Mouse (Mus musculus) MEL (cell line): ENCODE measurements around the gene Nup160. TPM values are rescaled to one million over a fixed set of nuclear protein-coding genes. Genes with fewer than 3 reads are reported as not detected.

Experiments used
- DNase-seq: peaks from one replicate; pipeline ENCODE4 v3.0.0; 2011; ENCODE audit warnings: low read depth, low spot score
- H3K27ac ChIP-seq: 2 replicates; pipeline ENCODE4 v1.5.1; 2012; ENCODE audit warnings: low read depth, mild to moderate bottlenecking, control low read depth, low read length, moderate library complexity; ENCODE audit not compliant: control insufficient read depth
- H3K27me3 ChIP-seq, 2 experiments: fragments of 150-350 bp in 1 of 2; sonication (generic) in 1 of 2; 2 replicates each; pipeline ENCODE4 v1.6.1; 2012; ENCODE audit warnings: low read length in 2 of 2, mild to moderate bottlenecking in 2 of 2, improper control_type of control experiment in 1 of 2, moderate library complexity in 1 of 2; ENCODE audit not compliant: insufficient read depth in 2 of 2, control insufficient read depth in 1 of 2
- H3K36me3 ChIP-seq, 2 experiments: 2 replicates each; pipeline ENCODE4 v1.6.1; 2012 to 2014; ENCODE audit warnings: low read length in 2 of 2, improper control_type of control experiment in 1 of 2, inconsistent platforms in 1 of 2, mild to moderate bottlenecking in 1 of 2; ENCODE audit not compliant: insufficient read depth in 2 of 2, control insufficient read depth in 1 of 2
- H3K4me1 ChIP-seq, 2 experiments: fragments of 150-350 bp in 1 of 2; sonication (generic) in 1 of 2; 2 replicates each; pipeline ENCODE4 v1.6.1; 2012; ENCODE audit warnings: low read length in 2 of 2, improper control_type of control experiment in 1 of 2, mild to moderate bottlenecking in 1 of 2; ENCODE audit not compliant: insufficient read depth in 2 of 2, control insufficient read depth in 1 of 2
- H3K4me3 ChIP-seq, 2 experiments: fragments of 150-350 bp in 1 of 2; sonication (generic) in 1 of 2; 2 replicates each; pipeline ENCODE4 v1.5.1; 2012; ENCODE audit warnings: low read depth in 2 of 2, low read length in 2 of 2, mild to moderate bottlenecking in 2 of 2, moderate library complexity in 2 of 2, control low read depth in 1 of 2, improper control_type of control experiment in 1 of 2; ENCODE audit not compliant: control insufficient read depth in 1 of 2, insufficient read depth in 1 of 2
- H3K79me2 ChIP-seq: 2 replicates; pipeline ENCODE4 v1.6.1; 2012; ENCODE audit warnings: mild to moderate bottlenecking, low read length, moderate library complexity; ENCODE audit not compliant: control insufficient read depth, poor library complexity, insufficient read depth
- H3K9ac ChIP-seq: 2 replicates; pipeline ENCODE4 v1.6.1; 2012; ENCODE audit warnings: low read depth, mild to moderate bottlenecking, control low read depth, low read length, moderate library complexity; ENCODE audit not compliant: control insufficient read depth, poor library complexity, severe bottlenecking
- H3K9me3 ChIP-seq: fragments of 150-350 bp; sonication (generic); replicated peaks from 2 replicates; pipeline ENCODE4 v1.6.1; 2012; ENCODE audit warnings: mild to moderate bottlenecking, low read length, improper control_type of control experiment, moderate library complexity; ENCODE audit not compliant: insufficient read depth
- BHLHE40 ChIP-seq: IDR thresholded peaks from 2 replicates; pipeline ENCODE4 v1.6.1; 2012; ENCODE audit warnings: low read depth, mild to moderate bottlenecking, inconsistent platforms, low read length, improper control_type of control experiment, borderline replicate concordance
- CHD1 ChIP-seq: IDR thresholded peaks from 2 replicates; pipeline ENCODE4 v1.6.1; 2012; ENCODE audit warnings: low read depth, mild to moderate bottlenecking, inconsistent platforms, low read length, improper control_type of control experiment
- CTCF ChIP-seq, 3 experiments: IDR thresholded peaks in 2 of 3; conservative IDR thresholded peaks in 1 of 3; 2 replicates each; pipeline ENCODE4 v1.5.1; 2011 to 2012; ENCODE audit warnings: low read length in 3 of 3, low read depth in 2 of 3, mild to moderate bottlenecking in 2 of 3, improper control_type of control experiment in 1 of 3, inconsistent platforms in 1 of 3, mixed read lengths in 1 of 3, moderate library complexity in 1 of 3; ENCODE audit not compliant: control insufficient read depth in 1 of 3, insufficient read depth in 1 of 3, poor library complexity in 1 of 3, severe bottlenecking in 1 of 3
- E2F4 ChIP-seq: IDR thresholded peaks from 2 replicates; pipeline ENCODE4 v1.6.1; 2011; ENCODE audit warnings: low read depth, low read length, improper control_type of control experiment, borderline replicate concordance
- ELF1 ChIP-seq: IDR thresholded peaks from 2 replicates; pipeline ENCODE4 v1.6.1; 2014; ENCODE audit warnings: low read depth, mild to moderate bottlenecking, inconsistent platforms, low read length, improper control_type of control experiment, moderate library complexity
- EP300 ChIP-seq, 2 experiments: IDR thresholded peaks; 2 replicates each; pipeline ENCODE4 v1.6.1; 2011; ENCODE audit warnings: improper control_type of control experiment in 2 of 2, low read length in 2 of 2, low read depth in 1 of 2, mild to moderate bottlenecking in 1 of 2
- ETS1 ChIP-seq: IDR thresholded peaks from 2 replicates; pipeline ENCODE4 v1.6.1; 2012; ENCODE audit warnings: low read depth, mild to moderate bottlenecking, inconsistent platforms, low read length, improper control_type of control experiment, moderate library complexity
- GATA1 ChIP-seq: IDR thresholded peaks from 2 replicates; pipeline ENCODE4 v1.6.1; 2011; ENCODE audit warnings: low read depth, low read length, improper control_type of control experiment
- HCFC1 ChIP-seq: IDR thresholded peaks from 2 replicates; pipeline ENCODE4 v1.6.1; 2012; ENCODE audit warnings: low read depth, mild to moderate bottlenecking, inconsistent platforms, low read length, improper control_type of control experiment, moderate library complexity
- JUND ChIP-seq: IDR thresholded peaks from 2 replicates; pipeline ENCODE4 v1.6.1; 2011; ENCODE audit warnings: low read depth, mild to moderate bottlenecking, improper control_type of control experiment, low read length
- KAT2A ChIP-seq: conservative IDR thresholded peaks from 2 replicates; pipeline ENCODE4 v1.6.1; 2012; ENCODE audit warnings: low read depth, low read length, improper control_type of control experiment, inconsistent platforms
- MAFK ChIP-seq: IDR thresholded peaks from 2 replicates; pipeline ENCODE4 v1.6.1; 2011; ENCODE audit warnings: low read depth, mild to moderate bottlenecking, low read length, improper control_type of control experiment, borderline replicate concordance
- MAX ChIP-seq: IDR thresholded peaks from 2 replicates; pipeline ENCODE4 v1.6.1; 2011; ENCODE audit warnings: low read length, improper control_type of control experiment
- MAZ ChIP-seq: IDR thresholded peaks from 2 replicates; pipeline ENCODE4 v1.6.1; 2012; ENCODE audit warnings: low read depth, mild to moderate bottlenecking, inconsistent platforms, low read length, improper control_type of control experiment
- MEF2A ChIP-seq: IDR thresholded peaks from 2 replicates; pipeline ENCODE4 v1.6.1; 2014; ENCODE audit warnings: low read depth, mild to moderate bottlenecking, inconsistent platforms, low read length, improper control_type of control experiment; ENCODE audit not compliant: poor library complexity, insufficient replicate concordance, severe bottlenecking; ENCODE audit errors: extremely low read depth
- MYB ChIP-seq: IDR thresholded peaks from 2 replicates; pipeline ENCODE4 v1.6.1; 2011; ENCODE audit warnings: mild to moderate bottlenecking, low read depth, low read length, improper control_type of control experiment
- MYC ChIP-seq: IDR thresholded peaks from 2 replicates; pipeline ENCODE4 v1.6.1; 2011; ENCODE audit warnings: low read depth, mild to moderate bottlenecking, low read length, improper control_type of control experiment, moderate library complexity
- NELFE ChIP-seq: IDR thresholded peaks from 2 replicates; pipeline ENCODE4 v1.6.1; 2011; ENCODE audit warnings: low read depth, low read length, improper control_type of control experiment
- NRF1 ChIP-seq: IDR thresholded peaks from 2 replicates; pipeline ENCODE4 v1.6.1; 2014; ENCODE audit warnings: low read depth, mild to moderate bottlenecking, inconsistent platforms, low read length, improper control_type of control experiment, moderate library complexity; ENCODE audit not compliant: poor library complexity, insufficient read depth, severe bottlenecking
- POLR2A ChIP-seq, 2 experiments: IDR thresholded peaks; 2 replicates each; pipeline ENCODE4 v1.6.1; 2011 to 2012; ENCODE audit warnings: low read length in 2 of 2, mild to moderate bottlenecking in 2 of 2, control low read depth in 1 of 2, improper control_type of control experiment in 1 of 2, low read depth in 1 of 2, moderate library complexity in 1 of 2; ENCODE audit not compliant: control insufficient read depth in 1 of 2, insufficient read depth in 1 of 2, poor library complexity in 1 of 2
- POLR2AphosphoS2 ChIP-seq: IDR thresholded peaks from 2 replicates; pipeline ENCODE4 v1.6.1; 2011; ENCODE audit warnings: low read length, improper control_type of control experiment
- POLR2AphosphoS5 ChIP-seq: IDR thresholded peaks from 2 replicates; pipeline ENCODE4 v1.6.1; 2012; ENCODE audit warnings: low read depth, borderline replicate concordance, mild to moderate bottlenecking, inconsistent platforms, low read length, moderate library complexity, mixed read lengths
- RAD21 ChIP-seq: IDR thresholded peaks from 2 replicates; pipeline ENCODE4 v1.6.1; 2011; ENCODE audit warnings: mild to moderate bottlenecking, low read depth, low read length, improper control_type of control experiment
- RCOR1 ChIP-seq: IDR thresholded peaks from 2 replicates; pipeline ENCODE4 v1.6.1; 2012; ENCODE audit warnings: low read depth, mild to moderate bottlenecking, inconsistent platforms, low read length, improper control_type of control experiment
- SIN3A ChIP-seq: IDR thresholded peaks from 2 replicates; pipeline ENCODE4 v1.6.1; 2012; ENCODE audit warnings: low read length, improper control_type of control experiment, inconsistent platforms
- SMC3 ChIP-seq: IDR thresholded peaks from 2 replicates; pipeline ENCODE4 v1.6.1; 2011; ENCODE audit warnings: low read depth, low read length, improper control_type of control experiment
- TAL1 ChIP-seq: IDR thresholded peaks from 2 replicates; pipeline ENCODE4 v1.6.1; 2012; ENCODE audit warnings: mild to moderate bottlenecking, inconsistent platforms, low read length, moderate library complexity, mixed read lengths
- TBP ChIP-seq: IDR thresholded peaks from 2 replicates; pipeline ENCODE4 v1.8.0; 2011; ENCODE audit warnings: low read depth, low read length, improper control_type of control experiment
- TCF12 ChIP-seq: IDR thresholded peaks from 2 replicates; pipeline ENCODE4 v1.6.1; 2014; ENCODE audit warnings: low read depth, mild to moderate bottlenecking, inconsistent platforms, low read length, improper control_type of control experiment, moderate library complexity
- UBTF ChIP-seq: IDR thresholded peaks from 2 replicates; pipeline ENCODE4 v1.6.1; 2012; ENCODE audit warnings: low read depth, mild to moderate bottlenecking, inconsistent platforms, low read length, improper control_type of control experiment, moderate library complexity, borderline replicate concordance; ENCODE audit not compliant: insufficient read depth
- USF1 ChIP-seq: IDR thresholded peaks from 2 replicates; pipeline ENCODE4 v1.6.1; 2014; ENCODE audit warnings: low read depth, mild to moderate bottlenecking, inconsistent platforms, low read length, improper control_type of control experiment, moderate library complexity
- USF2 ChIP-seq, 2 experiments: IDR thresholded peaks; 2 replicates each; pipeline ENCODE4 v1.6.1; 2011 to 2012; ENCODE audit warnings: improper control_type of control experiment in 2 of 2, low read length in 2 of 2, borderline replicate concordance in 1 of 2, inconsistent platforms in 1 of 2, low read depth in 1 of 2, mild to moderate bottlenecking in 1 of 2; ENCODE audit not compliant: insufficient read depth in 1 of 2
- ZC3H11A ChIP-seq: IDR thresholded peaks from 2 replicates; pipeline ENCODE4 v1.6.1; 2012; ENCODE audit warnings: low read depth, mild to moderate bottlenecking, inconsistent platforms, low read length, improper control_type of control experiment
- ZKSCAN1 ChIP-seq: IDR thresholded peaks from 2 replicates; pipeline ENCODE4 v1.6.1; 2012; ENCODE audit warnings: low read depth, mild to moderate bottlenecking, inconsistent platforms, low read length, improper control_type of control experiment, moderate library complexity
- ZMIZ1 ChIP-seq: IDR thresholded peaks from 2 replicates; pipeline ENCODE4 v1.6.1; 2012; ENCODE audit warnings: low read depth, mild to moderate bottlenecking, inconsistent platforms, low read length, improper control_type of control experiment, moderate library complexity
- ZNF384 ChIP-seq: IDR thresholded peaks from 2 replicates; pipeline ENCODE4 v1.6.1; 2012; ENCODE audit warnings: low read depth, mild to moderate bottlenecking, inconsistent platforms, low read length, improper control_type of control experiment
- polyA plus RNA-seq, 2 experiments: library from polyadenylated mRNA; stranded (reverse) in 1 of 2; unstranded in 1 of 2; fragments of >175 nt in 1 of 2; fragments of >200 nt in 1 of 2; gene quantifications; 2 replicates each; pipeline versions ENCODE4 v1.2.1 to v1.2.4; 2012; ENCODE audit warnings: low replicate concordance in 2 of 2, low read depth in 1 of 2; ENCODE audit not compliant: insufficient read length in 2 of 2, insufficient read depth in 1 of 2, missing spikeins in 1 of 2
- total RNA-seq: library from RNA; depleted of rRNA; stranded (reverse); fragments of 300-350 nt; gene quantifications from 2 replicates; pipeline ENCODE4 v1.2.3, GENCODE M21; 2012

Nup160 gene
- total and polyA plus RNA-seq, 3 experiments, result 43.8 to 91.4 (median 63.8) TPM

DNA sequence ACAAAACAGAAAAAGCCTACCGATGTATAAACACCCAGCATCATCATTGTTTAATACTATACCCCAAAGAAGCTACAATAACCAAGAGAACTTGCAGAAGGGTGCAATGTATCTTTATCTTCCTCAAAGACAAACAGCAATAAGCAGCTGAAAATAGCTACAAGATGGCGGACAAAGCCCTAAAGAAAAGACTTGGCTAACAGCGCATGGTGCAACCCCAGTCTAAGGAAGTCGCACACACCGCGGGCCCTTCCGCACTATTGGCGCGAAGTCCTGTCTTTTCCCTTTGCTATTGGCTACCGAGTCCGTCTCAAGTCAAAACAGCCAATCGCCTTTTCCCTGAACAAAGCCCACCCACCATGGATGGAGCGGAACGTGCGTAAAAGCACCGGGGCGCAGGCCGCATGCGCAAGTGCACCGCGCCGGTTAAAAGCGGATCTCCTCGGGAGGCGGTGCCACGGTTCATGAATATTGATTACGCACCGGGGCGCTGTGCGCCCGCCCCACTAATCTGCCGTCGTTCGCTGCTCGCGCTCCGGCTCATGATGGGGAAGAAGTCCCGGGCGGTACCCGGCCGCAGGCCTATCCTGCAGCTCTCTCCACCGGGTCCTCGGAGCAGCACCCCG, 68.2 kb downstream of the Nup160 start, which contains the start of gene Fnbp4:
TSS of gene Fnbp4 (plus strand) at position 318 of the 626 bp plus-strand sequence.
- no peaks in the 10 kb centered on the region for H3K27me3 ChIP-seq
- peaks cover 8 to 25% of the 10 kb centered on the region in 2 experiments for H3K4me1 ChIP-seq
- H3K36me3 ChIP-seq, result peaks cover 11 to 38% of the 10 kb centered on the region in 2 experiments
- H3K4me3 ChIP-seq, result peak within 1 kb of the TSS; percentile 84 to 86
- H3K27ac ChIP-seq, result peak within 1 kb of the TSS; percentile 92
- H3K79me2 ChIP-seq, result peaks cover 44% of the 10 kb centered on the region
- H3K9me3 ChIP-seq, result no peaks in the 10 kb centered on the region
- peak; percentile 99 for DNase-seq
- peak within 1 kb of the TSS; percentile 98 for H3K9ac ChIP-seq
- TF ChIP-seq MAZ (no peak), SIN3A (peak; percentile 10; the same call in 1 of the 2 replicates), ELF1 (peak; percentile 92), CTCF (IDR thresholded peaks at IDR 0.05 in 2 of 3, conservative IDR thresholded peaks at IDR 0.05 in 1 of 3; ENCODE audit: control insufficient read depth in 1 of 3, insufficient read depth in 1 of 3, low read depth in 2 of 3, low read length in 3 of 3, poor library complexity in 1 of 3, severe bottlenecking in 1 of 3) (no peak), MYB (no peak), GATA1 (peak; percentile 15; the same call in 1 of the 2 replicates), MAX (peak; percentile 91), SMC3 (no peak), MYC (peak; percentile 99), TAL1 (no peak), RCOR1 (no peak), TCF12 (peak; percentile 5; the same call in 1 of the 2 replicates), BHLHE40 (no peak), ZNF384 (no peak), NELFE (peak; percentile 89), HCFC1 (peak; percentile 78), TBP (peak; percentile 90), POLR2AphosphoS5 (peak; percentile 86; the same call in 1 of the 2 replicates), POLR2AphosphoS2 (peak; percentile 35; the same call in 1 of the 2 replicates), ZC3H11A (no peak), NRF1 (peak; percentile 99; the same call in 1 of the 2 replicates), RAD21 (no peak), ZMIZ1 (peak; percentile 66; the same call in 1 of the 2 replicates), E2F4 (peak; percentile 95; the same call in 1 of the 2 replicates), UBTF (no peak), CHD1 (peak; percentile 97), ZKSCAN1 (no peak), USF2 (IDR thresholded peaks at IDR 0.05; ENCODE audit: borderline replicate concordance in 1 of 2, insufficient read depth in 1 of 2, low read depth in 1 of 2, low read length in 2 of 2) (no peak), ETS1 (peak; percentile 7; the same call in 1 of the 2 replicates), JUND (no peak), USF1 (no peak), KAT2A (no peak; the same call in 1 of the 2 replicates), MAFK (no peak), EP300 (IDR thresholded peaks at IDR 0.05; ENCODE audit: low read depth in 1 of 2, low read length in 2 of 2) (no peak), POLR2A (IDR thresholded peaks at IDR 0.05; ENCODE audit: control insufficient read depth in 1 of 2, insufficient read depth in 1 of 2, low read depth in 1 of 2, low read length in 2 of 2, poor library complexity in 1 of 2) (peak; percentile 74 to 96; a peak in 3 of 4 replicates), MEF2A (no peak)
